ENCODE assay signal across 10 mouse cellular contexts in genomic region chr7:92638050-92638449, GRCm38 (mm10). TPM values are rescaled to one million over a fixed set of nuclear protein-coding genes. Genes with fewer than 3 reads are reported as not detected.
DNase-seq lines count a peak whose midpoint lies in the region; ATAC-seq and TF ChIP-seq lines count a peak whose summit lies in the region.
"Had no signal": no experiment of that assay in that cellular context is flagged by ENCODE, and none has a peak within 500 bp of the region (broad histone marks: within the 10 kb centered on the region; RNA-seq: fewer than 3 reads in every experiment).

No protein-coding gene starts in this region.

- H3K27me3 ChIP-seq in heart, embryonic 11.5 days (ENCODE audit: control insufficient read depth, insufficient read depth, low read length) = peaks cover 4% of the 10 kb centered on the region; the same call in 1 of the 2 replicates
- H3K27me3 ChIP-seq in ES-Bruce4 (ENCODE audit: control insufficient read depth, insufficient read depth, low read length, poor library complexity, severe bottlenecking) = no peaks in the 10 kb centered on the region
- H3K27me3 ChIP-seq in hindbrain, embryonic 14.5 days (ENCODE audit: control insufficient read depth, insufficient read depth, low read length) = no peaks in the 10 kb centered on the region
- no peaks in the 10 kb centered on the region for H3K27me3 ChIP-seq in midbrain, embryonic 10.5 days (ENCODE audit: low read depth, poor library complexity, severe bottlenecking)

- H3K36me3 ChIP-seq in heart, embryonic 11.5 days (ENCODE audit: control insufficient read depth, insufficient read depth, low read length) = no peaks in the 10 kb centered on the region
- peaks cover 12% of the 10 kb centered on the region for H3K36me3 ChIP-seq in ES-Bruce4 (ENCODE audit: control insufficient read depth, insufficient read depth, low read length, poor library complexity, severe bottlenecking)
- peaks cover 34% of the 10 kb centered on the region for H3K36me3 ChIP-seq in hindbrain, embryonic 14.5 days (replicated peaks; ENCODE audit: control insufficient read depth, insufficient read depth)
- H3K36me3 ChIP-seq in midbrain, embryonic 10.5 days = peaks cover 38% of the 10 kb centered on the region

- H3K4me1 ChIP-seq in heart, embryonic 11.5 days (ENCODE audit: control insufficient read depth, insufficient read depth, low read length) = peaks cover 6% of the 10 kb centered on the region; the same call in 1 of the 2 replicates
- H3K4me1 ChIP-seq in ES-Bruce4 (ENCODE audit: control insufficient read depth, insufficient read depth, low read length) = peaks cover 2% of the 10 kb centered on the region
- H3K4me1 ChIP-seq in hindbrain, embryonic 14.5 days (replicated peaks; ENCODE audit: control insufficient read depth, insufficient read depth, low read length) = peaks cover 16% of the 10 kb centered on the region
- peaks cover 17% of the 10 kb centered on the region for H3K4me1 ChIP-seq in midbrain, embryonic 10.5 days

- 85% methylated on average over 5 of the region's 5 CpGs for WGBS in heart, embryonic 11.5 days (ENCODE audit: insufficient replicate concordance)
- WGBS in hindbrain, embryonic 14.5 days = 89% methylated on average over 5 of the region's 5 CpGs
- 92% methylated on average over 5 of the region's 5 CpGs for WGBS in midbrain, embryonic 10.5 days

- no peak for TF ChIP-seq POLR2A in ES-Bruce4 (IDR thresholded peaks at IDR 0.05; ENCODE audit: insufficient read depth, low read length)

- H3K9ac ChIP-seq in heart, embryonic 11.5 days (ENCODE audit: low read depth, low read length) = no peak overlapping the region
- peak overlapping the region; percentile 64; the same call in 1 of the 2 replicates for H3K9ac ChIP-seq in ES-Bruce4 (ENCODE audit: low read depth, poor library complexity, severe bottlenecking)
- no peak overlapping the region for H3K9ac ChIP-seq in hindbrain, embryonic 14.5 days

- no peak overlapping the region for H3K27ac ChIP-seq in heart, embryonic 11.5 days (ENCODE audit: low read depth, low read length)
- H3K27ac ChIP-seq in ES-Bruce4 (ENCODE audit: insufficient read depth, low read length) = no peak overlapping the region
- H3K27ac ChIP-seq in hindbrain, embryonic 14.5 days = no peak overlapping the region
- no peak overlapping the region for H3K27ac ChIP-seq in midbrain, embryonic 10.5 days (replicated peaks)

- no peak for TF ChIP-seq CTCF in ES-Bruce4 (IDR thresholded peaks at IDR 0.05; ENCODE audit: low read depth, low read length)

- H3K4me3 ChIP-seq in heart, embryonic 11.5 days (ENCODE audit: low read depth, low read length) = peak overlapping the region; percentile 88
- H3K4me3 ChIP-seq in ES-Bruce4 (ENCODE audit: low read depth, low read length) = no peak overlapping the region
- peak overlapping the region; percentile 94 for H3K4me3 ChIP-seq in hindbrain, embryonic 14.5 days (replicated peaks; ENCODE audit: low read length)
- peak overlapping the region; percentile 87 for H3K4me3 ChIP-seq in midbrain, embryonic 10.5 days

- ATAC-seq in heart, embryonic 11.5 days (replicated peaks; ENCODE audit: insufficient number of reproducible peaks, low FRiP score, low TSS enrichment) = no peak
- ATAC-seq in hindbrain, embryonic 14.5 days (ENCODE audit: low FRiP score) = no peak

- H3K4me2 ChIP-seq in heart, embryonic 11.5 days = peak overlapping the region; percentile 99
- peak overlapping the region; percentile 98 for H3K4me2 ChIP-seq in hindbrain, embryonic 14.5 days (replicated peaks)

- TF ChIP-seq EP300 in ES-Bruce4 (IDR thresholded peaks at IDR 0.05; ENCODE audit: insufficient read depth, low read depth, low read length) = no peak

- H3K9me3 ChIP-seq in heart, embryonic 11.5 days (replicated peaks; ENCODE audit: control insufficient read depth, low read length) = no peaks in the 10 kb centered on the region
- H3K9me3 ChIP-seq in ES-Bruce4 (replicated peaks; ENCODE audit: control insufficient read depth, insufficient read depth, low read length, poor library complexity, severe bottlenecking) = no peaks in the 10 kb centered on the region
- no peaks in the 10 kb centered on the region for H3K9me3 ChIP-seq in hindbrain, embryonic 14.5 days (ENCODE audit: control insufficient read depth, low read length)
- no peaks in the 10 kb centered on the region for H3K9me3 ChIP-seq in midbrain, embryonic 10.5 days (replicated peaks)

- DNase-seq in heart, postnatal 4 days = no peak
- no peak for DNase-seq in hindbrain, embryonic 14.5 days (ENCODE audit: low spot score)
- no peak for DNase-seq in midbrain, embryonic 10.5 days (ENCODE audit: low spot score)
- DNase-seq in urinary bladder, adult 2 months (ENCODE audit: low spot score) = no peak
- DNase-seq in spleen, adult 12 weeks (ENCODE audit: low spot score) = no peak
- no peak for DNase-seq in cerebellum, adult 8-10 months

RNA-seq across cellular contexts. Expression of gene Ankrd42, which starts 1.1 kb away (rescaled TPM):
- polyA plus RNA-seq in heart, embryonic 11.5 days (2014; fragmentation: Nextera tagmentation; extraction: Ambion mirVana) = 3.9 and 4.4 TPM in 2 replicates
- total RNA-seq in heart, postnatal 4 days (2021) = 1 to 10 TPM; 2.0 to 2.3 TPM
- 2.1 and 2.5 TPM in 2 replicates for polyA plus RNA-seq in ES-Bruce4 (2011; ENCODE audit: insufficient read depth, insufficient read length, low read depth, missing spikeins)
- 17.1 and 21.0 TPM in 2 replicates for polyA plus RNA-seq in hindbrain, embryonic 14.5 days (2014; fragmentation: Nextera tagmentation; extraction: Ambion mirVana)
- 10.9 and 12.1 TPM in 2 replicates for polyA plus RNA-seq in midbrain, embryonic 10.5 days (2016; fragmentation: Nextera tagmentation; extraction: Ambion mirVana)
- 2.4 and 2.5 TPM in 2 replicates for polyA plus RNA-seq in urinary bladder, adult 2 months (2012; rRNA removed)
- total RNA-seq: neutrophil, adult 5-6 weeks had no signal
- polyA plus RNA-seq: inflammation-experienced regulatory T-cells, adult 6 months had no signal

RNA-seq across cellular contexts. Expression of gene Pcf11, which starts 31.7 kb away (rescaled TPM):
- 14.1 and 15.7 TPM in 2 replicates for polyA plus RNA-seq in heart, embryonic 11.5 days (2014; fragmentation: Nextera tagmentation; extraction: Ambion mirVana)
- total RNA-seq in heart, postnatal 4 days (2021) = 10 to 100 TPM; 38.7 to 38.9 TPM
- 63.2 and 64.1 TPM in 2 replicates for polyA plus RNA-seq in ES-Bruce4 (2011; ENCODE audit: insufficient read depth, insufficient read length, low read depth, missing spikeins)
- polyA plus RNA-seq in hindbrain, embryonic 14.5 days (2014; fragmentation: Nextera tagmentation; extraction: Ambion mirVana) = 15.8 and 18.0 TPM in 2 replicates
- polyA plus RNA-seq in midbrain, embryonic 10.5 days (2016; fragmentation: Nextera tagmentation; extraction: Ambion mirVana) = 16.4 and 18.3 TPM in 2 replicates
- polyA plus RNA-seq in urinary bladder, adult 2 months (2012; rRNA removed) = 30.2 and 39.3 TPM in 2 replicates
